Mouse (Mus musculus) layer of hippocampus, postnatal 14 days (tissue): ENCODE measurements at regions not wholly inside any gene's neighbourhood (a gene's known extent, or its start where the extent isn't known, plus 50 kb on each side); places are given as distances from the start of the nearest gene placed in this dataset.

Experiments
- microRNA-seq, 2 experiments: library from miRNA; unstranded; fragments of <30 nt; microRNA quantifications; one replicate each; pipeline ENCODE4 v1.2.0; 2021

Small RNA genes lying in the stretch of these regions (microRNA-seq; reads per million reads assigned to microRNA genes)
- gene Gm47294 = 0 reads per million in 2 experiments
